11 mouse cellular contexts compared by ENCODE assay signal in the genomic region with DNA sequence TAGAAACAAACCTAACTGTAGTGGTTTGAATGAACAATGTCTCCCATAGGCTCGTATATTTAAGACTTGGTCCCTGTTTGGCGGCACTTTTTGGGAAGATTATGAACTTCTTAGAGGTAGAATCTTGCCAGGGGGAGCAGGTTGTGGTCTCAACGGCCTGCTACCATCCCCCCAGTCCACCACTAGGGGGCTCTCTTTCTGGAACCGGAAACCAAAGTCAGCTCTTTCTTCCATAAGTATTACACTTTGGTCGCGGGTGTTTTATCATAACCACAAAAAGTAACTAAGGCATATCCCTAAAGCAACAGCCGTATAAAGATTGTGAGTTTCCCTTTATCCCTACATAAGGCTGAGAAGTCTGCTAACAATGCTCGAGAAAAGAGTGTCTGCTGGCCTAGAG. TPM values are rescaled to one million over a fixed set of nuclear protein-coding genes. Genes with fewer than 3 reads are reported as not detected.
DNase-seq lines count a peak whose midpoint lies in the region; ATAC-seq and TF ChIP-seq lines count a peak whose summit lies in the region.
"Had no signal": no experiment of that assay in that cellular context is flagged by ENCODE, and none has a peak within 500 bp of the region (broad histone marks: within the 10 kb centered on the region; RNA-seq: fewer than 3 reads in every experiment).

No protein-coding gene starts in this region.

- H3K4me3 ChIP-seq in lung, adult 2 months (replicated peaks; ENCODE audit: extremely low read depth, low read depth, low read length), result no peak overlapping the region
- H3K4me3 ChIP-seq in ES-Bruce4 (ENCODE audit: low read depth, low read length), result no peak overlapping the region
- no peak overlapping the region for H3K4me3 ChIP-seq in stomach, postnatal 0 days (ENCODE audit: low read depth, low read length)
- H3K4me3 ChIP-seq in forebrain, embryonic 16.5 days (replicated peaks; ENCODE audit: low read length), result no peak overlapping the region
- H3K4me3 ChIP-seq: neural tube, embryonic 13.5 days had no signal

- no peaks in the 10 kb centered on the region for H3K27me3 ChIP-seq in ES-Bruce4 (ENCODE audit: control insufficient read depth, insufficient read depth, low read length, poor library complexity, severe bottlenecking)
- H3K27me3 ChIP-seq in stomach, postnatal 0 days (ENCODE audit: control insufficient read depth, insufficient read depth, low read length), result no peaks in the 10 kb centered on the region
- no peaks in the 10 kb centered on the region for H3K27me3 ChIP-seq in forebrain, embryonic 16.5 days (replicated peaks; ENCODE audit: control insufficient read depth, insufficient read depth, low read length)
- H3K27me3 ChIP-seq: neural tube, embryonic 13.5 days had no signal

- TF ChIP-seq CTCF in lung, adult 2 months (IDR thresholded peaks at IDR 0.05; ENCODE audit: insufficient read depth, low read length), result peak; percentile 47
- peak; percentile 51 for TF ChIP-seq CTCF in ES-Bruce4 (IDR thresholded peaks at IDR 0.05; ENCODE audit: low read depth, low read length)
- TF ChIP-seq CTCF in stomach, postnatal 0 days (IDR thresholded peaks at IDR 0.05; ENCODE audit: low read depth), result peak; percentile 61

- TF ChIP-seq POLR2A in lung, adult 2 months (IDR thresholded peaks at IDR 0.05; ENCODE audit: borderline replicate concordance, extremely low read depth, low read depth, low read length), result no peak
- TF ChIP-seq POLR2A in ES-Bruce4 (IDR thresholded peaks at IDR 0.05; ENCODE audit: insufficient read depth, low read length), result no peak

- H3K36me3 ChIP-seq in ES-Bruce4 (ENCODE audit: control insufficient read depth, insufficient read depth, low read length, poor library complexity, severe bottlenecking), result no peaks in the 10 kb centered on the region
- H3K36me3 ChIP-seq in stomach, postnatal 0 days (ENCODE audit: control insufficient read depth, insufficient read depth, low read length), result no peaks in the 10 kb centered on the region
- no peaks in the 10 kb centered on the region for H3K36me3 ChIP-seq in forebrain, embryonic 16.5 days (ENCODE audit: control insufficient read depth, insufficient read depth)
- H3K36me3 ChIP-seq: neural tube, embryonic 13.5 days had no signal

- no peak overlapping the region for H3K4me2 ChIP-seq in stomach, postnatal 0 days (replicated peaks; ENCODE audit: low read depth)
- H3K4me2 ChIP-seq in forebrain, embryonic 16.5 days (ENCODE audit: low read length), result no peak overlapping the region
- H3K4me2 ChIP-seq: neural tube, embryonic 13.5 days had no signal

- H3K9me3 ChIP-seq in ES-Bruce4 (replicated peaks; ENCODE audit: control insufficient read depth, insufficient read depth, low read length, poor library complexity, severe bottlenecking), result no peaks in the 10 kb centered on the region
- no peaks in the 10 kb centered on the region for H3K9me3 ChIP-seq in stomach, postnatal 0 days (ENCODE audit: control insufficient read depth, low read length)
- no peaks in the 10 kb centered on the region for H3K9me3 ChIP-seq in forebrain, embryonic 16.5 days (ENCODE audit: control insufficient read depth, low read length)

- no peak for DNase-seq in lung, adult 2 months
- DNase-seq in lung, postnatal 25 days (ENCODE audit: low spot score), result no peak
- no peak for DNase-seq in stomach, postnatal 0 days (ENCODE audit: low spot score)
- no peak for DNase-seq in c-Kit-positive CD71-positive TER-119-positive erythroid progenitor cells, embryonic 14.5 days (ENCODE audit: low spot score)
- DNase-seq: adrenal gland, postnatal 10 days; cerebellum, postnatal 14 days; heart, adult 11 months had no signal

- no peaks in the 10 kb centered on the region for H3K4me1 ChIP-seq in lung, adult 2 months (ENCODE audit: control insufficient read depth, insufficient read depth, low read length)
- H3K4me1 ChIP-seq in ES-Bruce4 (ENCODE audit: control insufficient read depth, insufficient read depth, low read length), result no peaks in the 10 kb centered on the region
- no peaks in the 10 kb centered on the region for H3K4me1 ChIP-seq in stomach, postnatal 0 days (replicated peaks; ENCODE audit: control insufficient read depth, insufficient read depth)
- H3K4me1 ChIP-seq in forebrain, embryonic 16.5 days (replicated peaks; ENCODE audit: control insufficient read depth, insufficient read depth, low read length), result no peaks in the 10 kb centered on the region
- H3K4me1 ChIP-seq: neural tube, embryonic 13.5 days had no signal

- peak; percentile 46 for ATAC-seq in activated CD4-positive, CD25-positive, alpha-beta regulatory T cell, adult 4 months
- ATAC-seq in stomach, postnatal 0 days (ENCODE audit: low FRiP score, low TSS enrichment), result no peak
- ATAC-seq in forebrain, embryonic 16.5 days, result no peak

- H3K9ac ChIP-seq in ES-Bruce4 (ENCODE audit: low read depth, poor library complexity, severe bottlenecking), result no peak overlapping the region
- H3K9ac ChIP-seq in stomach, postnatal 0 days (ENCODE audit: low read length), result no peak overlapping the region
- H3K9ac ChIP-seq in forebrain, embryonic 16.5 days (replicated peaks; ENCODE audit: low read depth, low read length), result no peak overlapping the region
- H3K9ac ChIP-seq: neural tube, embryonic 13.5 days had no signal

- WGBS in lung, adult 2 months, result 69% methylated on average over 8 of the region's 8 CpGs
- WGBS in stomach, postnatal 0 days, result 70% methylated on average over 8 of the region's 8 CpGs
- WGBS in forebrain, embryonic 16.5 days, result 66% methylated on average over 8 of the region's 8 CpGs

- no peak for TF ChIP-seq EP300 in ES-Bruce4 (IDR thresholded peaks at IDR 0.05; ENCODE audit: insufficient read depth, low read depth, low read length)
- TF ChIP-seq EP300 in stomach, postnatal 0 days (optimal IDR thresholded peaks at IDR 0.05), result no peak

- no peak overlapping the region for H3K27ac ChIP-seq in ES-Bruce4 (ENCODE audit: insufficient read depth, low read length)
- H3K27ac ChIP-seq in stomach, postnatal 0 days (replicated peaks), result no peak overlapping the region
- no peak overlapping the region for H3K27ac ChIP-seq in forebrain, embryonic 16.5 days (ENCODE audit: low read length)
- H3K27ac ChIP-seq: neural tube, embryonic 13.5 days had no signal

RNA-seq across cellular contexts. Expression of a gene that starts 12.4 kb away (rescaled TPM):
- polyA plus RNA-seq in lung, adult 2 months (2012; rRNA removed), result 29.5 and 40.0 TPM in 2 replicates
- polyA plus RNA-seq in ES-Bruce4 (2011; ENCODE audit: insufficient read depth, insufficient read length, low read depth, missing spikeins), result 18.0 and 18.7 TPM in 2 replicates
- 10 to 100 TPM; 11.2 to 13.9 TPM for polyA plus RNA-seq in activated CD4-positive, CD25-positive, alpha-beta regulatory T cell, adult 4 months (2017; shearing (Covaris generic))
- 27.2 and 28.7 TPM in 2 replicates for polyA plus RNA-seq in stomach, postnatal 0 days (2015; fragmentation: Nextera tagmentation; extraction: Ambion mirVana)
- 40.2 and 46.7 TPM in 2 replicates for polyA plus RNA-seq in forebrain, embryonic 16.5 days (2015; fragmentation: Nextera tagmentation; extraction: Ambion mirVana)
